In genomic region chr3:126598329-126598676, GRCm38 (mm10) we compare ENCODE assay signal across 8 mouse cellular contexts. TPM values are rescaled to one million over a fixed set of nuclear protein-coding genes. Genes with fewer than 3 reads are reported as not detected.
DNase-seq lines count a peak whose midpoint lies in the region; ATAC-seq and TF ChIP-seq lines count a peak whose summit lies in the region.

No protein-coding gene starts in this region.

- no peaks in the 10 kb centered on the region for H3K27me3 ChIP-seq in kidney, embryonic 16.5 days (ENCODE audit: insufficient read depth, low read length)
- H3K27me3 ChIP-seq in hindbrain, embryonic 11.5 days (ENCODE audit: control insufficient read depth, insufficient read depth, low read length): no peaks in the 10 kb centered on the region
- no peaks in the 10 kb centered on the region for H3K27me3 ChIP-seq in midbrain, embryonic 14.5 days (ENCODE audit: control insufficient read depth, insufficient read depth, low read length)

- TF ChIP-seq POLR2A in bone marrow, adult 2 months (IDR thresholded peaks at IDR 0.05; ENCODE audit: borderline replicate concordance, control insufficient read depth, low read depth, low read length): no peak

- no peaks in the 10 kb centered on the region for H3K9me3 ChIP-seq in kidney, embryonic 16.5 days (ENCODE audit: low read length)
- H3K9me3 ChIP-seq in hindbrain, embryonic 11.5 days (ENCODE audit: control insufficient read depth, low read length): no peaks in the 10 kb centered on the region
- H3K9me3 ChIP-seq in midbrain, embryonic 14.5 days (ENCODE audit: control insufficient read depth, low read length): no peaks in the 10 kb centered on the region

- no peak for TF ChIP-seq CTCF in bone marrow, adult 2 months (IDR thresholded peaks at IDR 0.05; ENCODE audit: control insufficient read depth, insufficient read depth, low read length)

- peak overlapping the region; percentile 71 for H3K4me3 ChIP-seq in kidney, embryonic 16.5 days (ENCODE audit: low read length)
- H3K4me3 ChIP-seq in bone marrow, adult 2 months (replicated peaks; ENCODE audit: control insufficient read depth, low read depth, low read length): peak overlapping the region; percentile 85
- H3K4me3 ChIP-seq in hindbrain, embryonic 11.5 days (ENCODE audit: low read depth, low read length): peak overlapping the region; percentile 81
- H3K4me3 ChIP-seq in midbrain, embryonic 14.5 days (replicated peaks; ENCODE audit: low read depth, low read length): peak overlapping the region; percentile 85

- peaks cover 4% of the 10 kb centered on the region; the same call in 1 of the 2 replicates for H3K36me3 ChIP-seq in kidney, embryonic 16.5 days (ENCODE audit: insufficient read depth, low read length)
- no peaks in the 10 kb centered on the region for H3K36me3 ChIP-seq in hindbrain, embryonic 11.5 days (ENCODE audit: control insufficient read depth, insufficient read depth, low read length)
- H3K36me3 ChIP-seq in midbrain, embryonic 14.5 days (ENCODE audit: control insufficient read depth, insufficient read depth, low read length): no peaks in the 10 kb centered on the region

- peak overlapping the region; percentile 94 for H3K4me2 ChIP-seq in kidney, embryonic 16.5 days (replicated peaks; ENCODE audit: low read depth, low read length)
- peak overlapping the region; percentile 90 for H3K4me2 ChIP-seq in hindbrain, embryonic 11.5 days (replicated peaks; ENCODE audit: low read depth, low read length)
- peak overlapping the region; percentile 91 for H3K4me2 ChIP-seq in midbrain, embryonic 14.5 days (ENCODE audit: low read length)

- 1% methylated on average over 5 of the region's 5 CpGs for WGBS in kidney, embryonic 16.5 days
- 2% methylated on average over 5 of the region's 5 CpGs for WGBS in bone marrow, adult 2 months
- 4% methylated on average over 5 of the region's 5 CpGs for WGBS in hindbrain, embryonic 11.5 days
- 3% methylated on average over 5 of the region's 5 CpGs for WGBS in midbrain, embryonic 14.5 days

- ATAC-seq in kidney, embryonic 16.5 days (ENCODE audit: low FRiP score, low TSS enrichment): no peak
- no peak for ATAC-seq in hindbrain, embryonic 11.5 days (ENCODE audit: low FRiP score)
- ATAC-seq in midbrain, embryonic 14.5 days (ENCODE audit: low FRiP score, low TSS enrichment): no peak

- DNase-seq in kidney, postnatal 4 days: no peak
- DNase-seq in hindbrain, embryonic 11.5 days (ENCODE audit: low spot score): no peak
- DNase-seq in midbrain, embryonic 14.5 days: peak; percentile 41
- DNase-seq in adrenal gland, postnatal 36 days: no peak
- no peak for DNase-seq in spleen, postnatal 4 days (ENCODE audit: low spot score in 2 of 2)
- no peak for DNase-seq in urinary bladder, postnatal 25 days (ENCODE audit: low spot score)

- H3K9ac ChIP-seq in kidney, embryonic 16.5 days (replicated peaks; ENCODE audit: low read length): peak overlapping the region; percentile 90
- H3K9ac ChIP-seq in hindbrain, embryonic 11.5 days (ENCODE audit: low read depth, low read length): peak overlapping the region; percentile 77; the same call in 1 of the 2 replicates
- H3K9ac ChIP-seq in midbrain, embryonic 14.5 days (replicated peaks; ENCODE audit: low read length): peak overlapping the region; percentile 86

- peaks cover 7% of the 10 kb centered on the region; the same call in 1 of the 2 replicates for H3K4me1 ChIP-seq in kidney, embryonic 16.5 days (ENCODE audit: insufficient read depth, low read length)
- no peaks in the 10 kb centered on the region for H3K4me1 ChIP-seq in bone marrow, adult 2 months (ENCODE audit: control insufficient read depth, insufficient read depth, low read length)
- no peaks in the 10 kb centered on the region for H3K4me1 ChIP-seq in hindbrain, embryonic 11.5 days (replicated peaks; ENCODE audit: control insufficient read depth, insufficient read depth, low read length)
- 0 out of 2 replicates have a peak, but pooled peaks cover 3% of the 10 kb centered on the region for H3K4me1 ChIP-seq in midbrain, embryonic 14.5 days (ENCODE audit: control insufficient read depth, insufficient read depth, low read length)

- no peak overlapping the region for H3K27ac ChIP-seq in kidney, embryonic 16.5 days (ENCODE audit: low read length)
- no peak overlapping the region for H3K27ac ChIP-seq in bone marrow, adult 2 months (ENCODE audit: control insufficient read depth, insufficient read depth, low read depth, low read length, poor library complexity)
- no peak overlapping the region for H3K27ac ChIP-seq in hindbrain, embryonic 11.5 days (ENCODE audit: low read depth, low read length)
- H3K27ac ChIP-seq in midbrain, embryonic 14.5 days (replicated peaks; ENCODE audit: low read depth, low read length): no peak overlapping the region

RNA-seq across cellular contexts. Expression of gene Camk2d, which starts 2.2 kb away (rescaled TPM):
- polyA plus RNA-seq in kidney, embryonic 16.5 days (2015; fragmentation: Nextera tagmentation; extraction: Ambion mirVana): 23.8 and 24.9 TPM in 2 replicates
- polyA plus RNA-seq in bone marrow, adult 2 months (2011; ENCODE audit: insufficient read depth, insufficient read length, low replicate concordance, missing spikeins): 7.5 and 25.3 TPM in 2 replicates
- polyA plus RNA-seq in hindbrain, embryonic 11.5 days (2014; fragmentation: Nextera tagmentation; extraction: Ambion mirVana): 15.7 and 20.6 TPM in 2 replicates
- polyA plus RNA-seq in midbrain, embryonic 14.5 days (2014; fragmentation: Nextera tagmentation; extraction: Ambion mirVana): 51.5 and 58.7 TPM in 2 replicates
- total RNA-seq in adrenal gland, postnatal 36 days (2021): 10 to 100 TPM; 96.8 to 97.2 TPM
